Mouse (Mus musculus): ENCODE results near the gene Rgs12. TPM values are rescaled to one million over a fixed set of nuclear protein-coding genes. Genes with fewer than 3 reads are reported as not detected.

Gene Rgs12
- polyA plus RNA-seq, 1 experiment from 2014 or later, result 16.2 TPM

DNA sequence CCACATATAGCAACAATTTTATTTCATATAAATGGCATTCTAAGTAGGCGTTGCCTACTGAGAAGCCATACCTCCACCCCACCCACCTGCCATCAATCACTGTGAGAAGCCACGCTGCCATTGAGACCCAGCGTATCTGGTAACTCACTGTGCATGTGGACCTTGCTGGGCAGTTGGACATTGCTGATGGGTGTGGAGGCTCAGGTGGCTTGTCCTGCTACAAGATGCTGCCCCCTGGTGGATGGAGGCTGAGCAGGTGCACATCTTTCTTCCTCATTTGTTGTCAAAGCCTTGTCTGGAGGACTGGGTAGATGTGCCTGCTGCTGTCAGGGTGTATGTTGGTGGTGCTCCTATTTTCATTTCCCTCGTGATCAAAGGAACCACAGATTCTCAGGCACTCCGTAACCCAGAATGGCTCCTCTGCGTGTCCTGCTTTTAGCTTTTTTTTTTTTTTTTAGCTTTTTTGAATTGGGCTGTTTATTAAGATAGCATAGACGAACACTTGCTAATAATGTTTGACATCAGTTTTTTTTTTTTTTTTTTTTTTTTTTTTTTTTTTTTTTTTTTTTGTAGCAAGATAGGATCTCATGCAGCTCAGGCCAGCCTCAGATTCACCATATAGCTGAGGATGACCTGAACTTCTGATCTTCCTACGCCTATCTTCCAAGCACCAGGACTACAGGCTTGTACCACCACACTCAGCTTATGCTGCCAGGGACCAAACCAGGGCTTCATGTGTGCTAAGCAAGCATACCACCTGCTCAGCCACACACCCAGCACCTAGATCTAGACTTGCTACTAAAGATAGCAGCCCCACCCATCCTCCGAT lies 139.8 kb downstream of the Rgs12 start:
- 52% methylated on average over 9 of the region's 9 CpGs for WGBS (ENCODE audit: insufficient replicate concordance)
- no peaks in the 10 kb centered on the region for H3K9me3 ChIP-seq (replicated peaks; ENCODE audit: control insufficient read depth, low read length)
- H3K4me2 ChIP-seq (ENCODE audit: low read depth, low read length), result no peak overlapping the region

More for the DNA sequence above, 139.8 kb downstream of the Rgs12 start:
- no peaks in the 10 kb centered on the region for H3K27me3 ChIP-seq (ENCODE audit: control insufficient read depth, insufficient read depth, low read depth, low read length)
- no peak overlapping the region for H3K9ac ChIP-seq (ENCODE audit: low read depth, low read length)
- H3K4me3 ChIP-seq (ENCODE audit: low read depth, low read length), result no peak overlapping the region
- H3K27ac ChIP-seq (ENCODE audit: low read length), result no peak overlapping the region
- H3K4me1 ChIP-seq (ENCODE audit: control insufficient read depth, low read depth, low read length), result no peaks in the 10 kb centered on the region
- H3K36me3 ChIP-seq (ENCODE audit: control insufficient read depth, insufficient read depth), result peaks cover 10% of the 10 kb centered on the region
- ATAC-seq (ENCODE audit: low read depth), result no peak

Small RNAs within 50 kb of the gene (microRNA-seq; reads per million reads assigned to microRNA genes)
- 2.5 reads per million, percentile 4 among the genes with 10 or more reads in this experiment for gene Mir3097

Other genes starting within 250 kb of the Rgs12 start
- gene Htt, start 187.7 kb upstream of the Rgs12 start, polyA plus RNA-seq (2015; fragmentation: Nextera tagmentation; extraction: Ambion mirVana), result 4.4 and 4.9 TPM in 2 replicates
- 0.09 and 0.37 TPM in 2 replicates for gene Msantd1, start 41.4 kb upstream of the Rgs12 start, polyA plus RNA-seq (2015; fragmentation: Nextera tagmentation; extraction: Ambion mirVana)
- gene Hgfac, start 92.1 kb downstream of the Rgs12 start, polyA plus RNA-seq (2015; fragmentation: Nextera tagmentation; extraction: Ambion mirVana), result 214 and 277 TPM in 2 replicates
- 0.08 and 0.19 TPM in 2 replicates for gene Dok7, start 107.3 kb downstream of the Rgs12 start, polyA plus RNA-seq (2015; fragmentation: Nextera tagmentation; extraction: Ambion mirVana)
- gene Lrpap1, start 156.3 kb downstream of the Rgs12 start, polyA plus RNA-seq (2015; fragmentation: Nextera tagmentation; extraction: Ambion mirVana), result 90.6 and 92.1 TPM in 2 replicates

Data from liver, embryonic 16.5 days (tissue).